Mouse (Mus musculus) kidney, adult 2 months (tissue): Measurements from ENCODE around the gene Npm3. TPM values are rescaled to one million over a fixed set of nuclear protein-coding genes. Genes with fewer than 3 reads are reported as not detected.

Source experiments
- DNase-seq: peaks from one replicate; pipeline ENCODE4 v3.0.0; 2021
- H3K27ac ChIP-seq: fragments of 200-500 bp; 2 replicates; pipeline ENCODE4 v1.5.1; 2012; ENCODE audit warnings: low read depth, low read length, control low read depth, inconsistent platforms; ENCODE audit not compliant: insufficient read depth
- H3K27me3 ChIP-seq: fragments of 200-500 bp; replicated peaks from 2 replicates; pipeline ENCODE4 v1.6.1; 2012; ENCODE audit warnings: mild to moderate bottlenecking, moderate library complexity, low read length, inconsistent platforms; ENCODE audit not compliant: control insufficient read depth, insufficient read depth
- H3K36me3 ChIP-seq: fragments of 200-500 bp; 2 replicates; pipeline ENCODE4 v1.6.1; 2012; ENCODE audit warnings: mild to moderate bottlenecking, moderate library complexity, low read length, inconsistent platforms; ENCODE audit not compliant: control insufficient read depth, insufficient read depth
- H3K4me1 ChIP-seq: fragments of 200-500 bp; 2 replicates; pipeline ENCODE4 v1.6.1; 2011; ENCODE audit warnings: low read length; ENCODE audit not compliant: control insufficient read depth, insufficient read depth
- H3K4me3 ChIP-seq: fragments of 200-500 bp; 2 replicates; pipeline ENCODE4 v1.5.1; 2011; ENCODE audit warnings: mild to moderate bottlenecking, low read depth, low read length, control low read depth; ENCODE audit not compliant: insufficient read depth
- CTCF ChIP-seq: fragments of 200-500 bp; conservative IDR thresholded peaks from 2 replicates; pipeline ENCODE4 v1.5.1; 2011; ENCODE audit warnings: low read depth, mild to moderate bottlenecking, control low read depth, low read length, moderate library complexity, mixed read lengths; ENCODE audit not compliant: insufficient read depth, insufficient read length
- POLR2A ChIP-seq: fragments of 200-500 bp; IDR thresholded peaks from one replicate; pipeline ENCODE4 v1.6.1; 2011; ENCODE audit warnings: low read depth, low read length, control low read depth
- WGBS: fragments of 180-500 bp; shearing (Covaris S2); methylation state at CpG from one replicate; pipeline ENCODE4 v1.1.7; 2018; 5-methylcytosine and 5-hydroxymethylcytosine counted together
- polyA plus RNA-seq: library from polyadenylated mRNA; depleted of rRNA; stranded (reverse); fragments of >200 nt; gene quantifications from 2 replicates; pipeline ENCODE4 v1.2.3, GENCODE M21; 2012

Npm3 gene
- polyA plus RNA-seq, 1 experiment, result 42.3 TPM

DNA sequence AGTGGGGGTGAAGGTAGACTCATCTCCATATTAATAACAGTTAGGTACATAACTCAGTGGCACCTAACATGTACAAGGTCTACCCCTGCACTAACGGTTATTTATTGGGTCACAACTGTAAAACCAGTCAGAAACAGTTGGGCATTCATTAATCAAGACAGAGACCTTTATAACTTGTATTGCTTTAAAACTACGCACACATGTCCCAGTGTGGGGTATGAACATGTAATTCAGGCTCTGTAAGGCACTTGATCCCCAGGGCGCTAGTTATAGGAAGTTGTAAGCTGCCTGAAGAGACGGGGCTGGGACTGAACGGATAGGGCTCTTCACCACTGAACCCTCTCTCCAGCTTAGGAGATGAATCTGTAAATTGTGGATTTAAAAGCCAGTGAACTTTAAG, 9.3 kb upstream of the Npm3 start:
- Histone ChIP-seq H3K36me3 (peaks cover 33% of the 10 kb centered on the region), H3K4me3 (no peak overlapping the region), H3K27ac (peak overlapping the region; percentile 79; the same call in 1 of the 2 replicates), H3K4me1 (peaks cover 16% of the 10 kb centered on the region), H3K27me3 (no peaks in the 10 kb centered on the region)
- no peak for TF ChIP-seq POLR2A
- TF ChIP-seq CTCF, result no peak
- WGBS, result 69% methylated on average over 5 of the region's 5 CpGs
- peak; percentile 63 for DNase-seq

DNA sequence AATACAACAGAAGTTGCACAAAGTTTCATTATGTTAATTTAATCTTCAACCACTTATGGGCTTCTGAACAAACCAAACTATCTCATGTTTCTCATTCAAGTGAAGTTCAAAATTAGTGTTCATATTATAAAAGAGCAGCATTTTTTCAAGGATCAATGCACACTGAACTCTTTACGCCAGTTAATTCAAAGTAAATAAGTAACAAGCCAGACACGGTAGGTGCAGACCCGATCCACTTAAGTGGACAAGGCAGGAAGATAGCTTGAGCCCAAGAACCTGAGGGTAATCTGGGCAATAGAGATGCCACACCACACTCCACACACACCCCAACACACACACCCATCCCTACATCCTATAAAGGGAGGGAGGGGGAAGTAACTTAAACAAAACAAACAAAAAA, 4.2 kb upstream of the Npm3 start:
- Histone ChIP-seq H3K36me3 (peaks cover 12% of the 10 kb centered on the region), H3K4me3 (no peak overlapping the region), H3K4me1 (peaks cover 21% of the 10 kb centered on the region), H3K27me3 (no peaks in the 10 kb centered on the region), H3K27ac (peak overlapping the region; percentile 59)
- TF ChIP-seq POLR2A, result no peak
- TF ChIP-seq CTCF, result no peak
- peak; percentile 83 for DNase-seq
- WGBS, result 28% methylated on average over 3 of the region's 3 CpGs

DNA sequence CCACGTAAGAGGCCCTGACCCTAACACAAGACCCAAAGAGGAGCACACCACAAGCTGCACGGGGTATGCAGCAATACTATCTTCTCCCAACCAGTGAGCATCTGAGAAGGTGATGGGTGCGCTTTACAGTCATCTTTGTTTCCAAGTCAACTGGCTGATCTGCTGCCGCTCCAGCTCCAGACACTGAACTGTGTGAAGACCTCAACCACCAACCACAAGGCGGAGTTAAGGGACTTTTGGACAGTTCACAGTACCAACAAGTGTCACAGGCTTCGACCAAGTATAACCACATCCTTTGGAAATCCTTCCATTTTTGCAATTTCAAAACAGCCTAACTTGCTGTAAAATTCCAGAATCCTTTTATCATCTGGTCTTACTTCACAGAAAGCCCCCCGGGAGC, 2.5 kb upstream of the Npm3 start:
- Histone ChIP-seq H3K27ac (no peak overlapping the region), H3K27me3 (no peaks in the 10 kb centered on the region), H3K36me3 (peaks cover 6% of the 10 kb centered on the region; the same call in 1 of the 2 replicates), H3K4me3 (no peak overlapping the region), H3K4me1 (peaks cover 24% of the 10 kb centered on the region)
- DNase-seq, result no peak
- TF ChIP-seq POLR2A, result no peak
- no peak for TF ChIP-seq CTCF
- 83% methylated on average over 7 of the region's 7 CpGs for WGBS

DNA sequence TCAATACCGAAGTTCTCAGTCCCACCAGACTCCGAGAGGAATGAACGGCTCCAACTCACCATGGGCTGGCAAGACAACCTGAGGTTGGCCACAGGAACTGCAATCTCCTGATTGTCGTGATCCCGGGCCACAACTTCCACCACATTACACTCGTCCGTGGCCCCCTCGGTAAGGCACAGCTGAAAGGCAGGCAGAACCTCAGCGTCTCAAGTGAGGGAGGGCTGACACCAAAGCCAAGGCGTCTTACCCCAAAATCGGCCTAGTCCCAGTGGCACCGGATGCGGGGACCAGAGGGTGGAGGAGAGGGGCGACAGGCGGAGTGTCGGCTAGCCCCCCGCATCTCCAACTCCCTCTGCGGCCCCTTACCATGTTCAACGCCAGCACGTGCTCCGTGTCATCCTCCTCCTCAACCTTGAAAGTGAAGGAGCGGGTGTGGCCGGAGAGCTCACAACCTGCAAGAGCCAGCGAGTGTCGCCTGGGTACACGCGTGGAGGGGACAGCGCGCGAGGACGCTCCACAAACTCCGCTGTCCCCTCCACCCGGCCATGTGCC, 624 bp downstream of the Npm3 start:
- 2% methylated on average over 33 of the region's 33 CpGs for WGBS
- DNase-seq, result no peak

DNA sequence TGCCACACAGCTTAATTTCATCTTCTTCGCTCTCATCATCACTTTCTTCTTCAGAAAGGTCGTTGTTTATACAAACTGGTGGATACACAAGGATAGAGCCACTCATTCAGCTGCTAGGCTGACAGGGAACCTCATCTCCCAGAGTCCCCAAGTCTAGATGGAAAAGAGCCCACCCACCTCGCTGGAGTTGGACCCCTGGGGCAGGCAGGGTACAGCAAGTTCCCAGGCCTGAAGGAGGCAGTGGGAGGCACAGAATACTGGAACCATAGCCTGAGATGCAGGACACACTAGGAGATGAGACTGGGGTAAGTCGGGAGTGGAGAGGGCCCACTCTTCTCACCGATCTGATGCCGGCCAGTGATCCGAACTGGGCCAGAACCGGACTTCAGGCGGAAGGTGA, 1.2 kb downstream of the Npm3 start:
- Histone ChIP-seq H3K27ac (no peak overlapping the region), H3K4me1 (peaks cover 14% of the 10 kb centered on the region; the same call in 1 of the 2 replicates), H3K4me3 (peak overlapping the region; percentile 98), H3K36me3 (peaks cover 2% of the 10 kb centered on the region; the same call in 1 of the 2 replicates), H3K27me3 (no peaks in the 10 kb centered on the region)
- TF ChIP-seq POLR2A (no peak), CTCF (no peak)
- DNase-seq, result no peak
- WGBS, result 40% methylated on average over 9 of the region's 9 CpGs

More for the DNA sequence above, 624 bp downstream of the Npm3 start:
- Histone ChIP-seq H3K36me3 (peaks cover 2% of the 10 kb centered on the region; the same call in 1 of the 2 replicates), H3K27me3 (no peaks in the 10 kb centered on the region), H3K27ac (peak overlapping the region; percentile 26; the same call in 1 of the 2 replicates), H3K4me3 (peak overlapping the region; percentile 98), H3K4me1 (peaks cover 17% of the 10 kb centered on the region)
- TF ChIP-seq CTCF (no peak), POLR2A (no peak)

DNA sequence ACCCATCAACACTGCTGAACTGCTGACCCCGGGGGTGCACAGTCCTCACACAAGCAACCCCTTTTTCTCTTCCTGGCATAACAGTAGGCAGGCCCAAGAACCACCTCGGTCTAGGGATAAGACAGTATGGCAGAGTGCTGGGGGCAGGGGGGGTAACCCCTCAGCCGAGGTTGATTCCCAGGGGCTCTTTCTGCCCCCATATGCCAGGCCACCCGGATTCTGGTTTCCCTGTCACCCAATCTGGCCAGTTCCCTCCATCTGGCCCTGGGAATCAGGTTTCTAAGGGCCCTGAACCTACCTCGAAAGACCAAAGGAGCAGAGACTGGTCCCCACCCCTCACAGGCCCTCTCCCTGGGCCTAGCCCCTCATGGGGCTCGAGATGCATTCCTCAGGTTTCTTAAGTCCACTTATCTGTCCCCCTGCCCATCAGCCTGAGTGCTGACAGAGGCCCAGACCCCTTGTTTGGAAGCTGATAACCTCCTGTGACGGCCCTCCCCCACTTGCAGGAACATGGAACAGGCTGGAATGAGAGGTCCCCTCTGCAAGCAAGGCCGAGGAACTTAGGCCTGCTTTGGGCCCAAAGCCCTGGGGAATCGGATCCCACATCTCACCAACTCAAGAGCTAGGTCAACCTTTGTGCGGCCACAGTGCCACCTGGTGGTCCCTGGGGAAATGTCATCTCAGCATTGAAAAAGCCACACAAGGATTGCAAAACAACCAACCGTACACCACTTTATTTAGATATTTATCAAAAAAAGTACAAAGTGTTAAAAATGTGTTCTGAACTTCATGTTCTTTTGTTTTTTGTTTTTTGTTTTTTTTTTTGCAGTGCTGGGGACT, 2.1 kb downstream of the Npm3 start:
- H3K4me1 ChIP-seq, result peaks cover 14% of the 10 kb centered on the region; the same call in 1 of the 2 replicates
- WGBS, result 35% methylated on average over 11 of the region's 11 CpGs
- H3K27ac ChIP-seq, result no peak overlapping the region
- H3K4me3 ChIP-seq, result no peak overlapping the region
- peaks cover 7% of the 10 kb centered on the region for H3K27me3 ChIP-seq
- no peak for TF ChIP-seq POLR2A
- TF ChIP-seq CTCF, result peak; percentile 87
- peak; percentile 90 for DNase-seq
- 0 out of 2 replicates have a peak, but pooled peaks cover 2% of the 10 kb centered on the region for H3K36me3 ChIP-seq
